Mouse (Mus musculus) MEL (cell line): ENCODE results near the gene Sprr2f. TPM values are rescaled to one million over a fixed set of nuclear protein-coding genes. Genes with fewer than 3 reads are reported as not detected.
A peak's percentile ranks its signal among the peaks of the same experiment; 100 is the strongest.

Experiments
- DNase-seq: peaks from one replicate; pipeline ENCODE4 v3.0.0; 2011; ENCODE audit warnings: low read depth, low spot score
- H3K27ac ChIP-seq: 2 replicates; pipeline ENCODE4 v1.5.1; 2012; ENCODE audit warnings: low read depth, mild to moderate bottlenecking, control low read depth, low read length, moderate library complexity; ENCODE audit not compliant: control insufficient read depth
- H3K27me3 ChIP-seq, 2 experiments: fragments of 150-350 bp in 1 of 2; sonication (generic) in 1 of 2; 2 replicates each; pipeline ENCODE4 v1.6.1; 2012; ENCODE audit warnings: low read length in 2 of 2, mild to moderate bottlenecking in 2 of 2, improper control_type of control experiment in 1 of 2, moderate library complexity in 1 of 2; ENCODE audit not compliant: insufficient read depth in 2 of 2, control insufficient read depth in 1 of 2
- H3K36me3 ChIP-seq, 2 experiments: 2 replicates each; pipeline ENCODE4 v1.6.1; 2012 to 2014; ENCODE audit warnings: low read length in 2 of 2, improper control_type of control experiment in 1 of 2, inconsistent platforms in 1 of 2, mild to moderate bottlenecking in 1 of 2; ENCODE audit not compliant: insufficient read depth in 2 of 2, control insufficient read depth in 1 of 2
- H3K4me1 ChIP-seq, 2 experiments: fragments of 150-350 bp in 1 of 2; sonication (generic) in 1 of 2; 2 replicates each; pipeline ENCODE4 v1.6.1; 2012; ENCODE audit warnings: low read length in 2 of 2, improper control_type of control experiment in 1 of 2, mild to moderate bottlenecking in 1 of 2; ENCODE audit not compliant: insufficient read depth in 2 of 2, control insufficient read depth in 1 of 2
- H3K4me3 ChIP-seq, 2 experiments: fragments of 150-350 bp in 1 of 2; sonication (generic) in 1 of 2; 2 replicates each; pipeline ENCODE4 v1.5.1; 2012; ENCODE audit warnings: low read depth in 2 of 2, low read length in 2 of 2, mild to moderate bottlenecking in 2 of 2, moderate library complexity in 2 of 2, control low read depth in 1 of 2, improper control_type of control experiment in 1 of 2; ENCODE audit not compliant: control insufficient read depth in 1 of 2, insufficient read depth in 1 of 2
- H3K79me2 ChIP-seq: 2 replicates; pipeline ENCODE4 v1.6.1; 2012; ENCODE audit warnings: mild to moderate bottlenecking, low read length, moderate library complexity; ENCODE audit not compliant: control insufficient read depth, poor library complexity, insufficient read depth
- H3K9ac ChIP-seq: 2 replicates; pipeline ENCODE4 v1.6.1; 2012; ENCODE audit warnings: low read depth, mild to moderate bottlenecking, control low read depth, low read length, moderate library complexity; ENCODE audit not compliant: control insufficient read depth, poor library complexity, severe bottlenecking
- H3K9me3 ChIP-seq: fragments of 150-350 bp; sonication (generic); replicated peaks from 2 replicates; pipeline ENCODE4 v1.6.1; 2012; ENCODE audit warnings: mild to moderate bottlenecking, low read length, improper control_type of control experiment, moderate library complexity; ENCODE audit not compliant: insufficient read depth
- CTCF ChIP-seq, 3 experiments: IDR thresholded peaks in 2 of 3; conservative IDR thresholded peaks in 1 of 3; 2 replicates each; pipeline ENCODE4 v1.5.1; 2011 to 2012; ENCODE audit warnings: low read length in 3 of 3, low read depth in 2 of 3, mild to moderate bottlenecking in 2 of 3, improper control_type of control experiment in 1 of 3, inconsistent platforms in 1 of 3, mixed read lengths in 1 of 3, moderate library complexity in 1 of 3; ENCODE audit not compliant: control insufficient read depth in 1 of 3, insufficient read depth in 1 of 3, poor library complexity in 1 of 3, severe bottlenecking in 1 of 3
- E2F4 ChIP-seq: IDR thresholded peaks from 2 replicates; pipeline ENCODE4 v1.6.1; 2011; ENCODE audit warnings: low read depth, low read length, improper control_type of control experiment, borderline replicate concordance
- GATA1 ChIP-seq: IDR thresholded peaks from 2 replicates; pipeline ENCODE4 v1.6.1; 2011; ENCODE audit warnings: low read depth, low read length, improper control_type of control experiment
- HCFC1 ChIP-seq: IDR thresholded peaks from 2 replicates; pipeline ENCODE4 v1.6.1; 2012; ENCODE audit warnings: low read depth, mild to moderate bottlenecking, inconsistent platforms, low read length, improper control_type of control experiment, moderate library complexity
- MAZ ChIP-seq: IDR thresholded peaks from 2 replicates; pipeline ENCODE4 v1.6.1; 2012; ENCODE audit warnings: low read depth, mild to moderate bottlenecking, inconsistent platforms, low read length, improper control_type of control experiment
- POLR2A ChIP-seq, 2 experiments: IDR thresholded peaks; 2 replicates each; pipeline ENCODE4 v1.6.1; 2011 to 2012; ENCODE audit warnings: low read length in 2 of 2, mild to moderate bottlenecking in 2 of 2, control low read depth in 1 of 2, improper control_type of control experiment in 1 of 2, low read depth in 1 of 2, moderate library complexity in 1 of 2; ENCODE audit not compliant: control insufficient read depth in 1 of 2, insufficient read depth in 1 of 2, poor library complexity in 1 of 2
- POLR2AphosphoS5 ChIP-seq: IDR thresholded peaks from 2 replicates; pipeline ENCODE4 v1.6.1; 2012; ENCODE audit warnings: low read depth, borderline replicate concordance, mild to moderate bottlenecking, inconsistent platforms, low read length, moderate library complexity, mixed read lengths
- RAD21 ChIP-seq: IDR thresholded peaks from 2 replicates; pipeline ENCODE4 v1.6.1; 2011; ENCODE audit warnings: mild to moderate bottlenecking, low read depth, low read length, improper control_type of control experiment
- SMC3 ChIP-seq: IDR thresholded peaks from 2 replicates; pipeline ENCODE4 v1.6.1; 2011; ENCODE audit warnings: low read depth, low read length, improper control_type of control experiment
- TCF12 ChIP-seq: IDR thresholded peaks from 2 replicates; pipeline ENCODE4 v1.6.1; 2014; ENCODE audit warnings: low read depth, mild to moderate bottlenecking, inconsistent platforms, low read length, improper control_type of control experiment, moderate library complexity
- USF2 ChIP-seq, 2 experiments: IDR thresholded peaks; 2 replicates each; pipeline ENCODE4 v1.6.1; 2011 to 2012; ENCODE audit warnings: improper control_type of control experiment in 2 of 2, low read length in 2 of 2, borderline replicate concordance in 1 of 2, inconsistent platforms in 1 of 2, low read depth in 1 of 2, mild to moderate bottlenecking in 1 of 2; ENCODE audit not compliant: insufficient read depth in 1 of 2
- ZMIZ1 ChIP-seq: IDR thresholded peaks from 2 replicates; pipeline ENCODE4 v1.6.1; 2012; ENCODE audit warnings: low read depth, mild to moderate bottlenecking, inconsistent platforms, low read length, improper control_type of control experiment, moderate library complexity
- polyA plus RNA-seq, 2 experiments: library from polyadenylated mRNA; stranded (reverse) in 1 of 2; unstranded in 1 of 2; fragments of >175 nt in 1 of 2; fragments of >200 nt in 1 of 2; gene quantifications; 2 replicates each; pipeline versions ENCODE4 v1.2.1 to v1.2.4; 2012; ENCODE audit warnings: low replicate concordance in 2 of 2, low read depth in 1 of 2; ENCODE audit not compliant: insufficient read length in 2 of 2, insufficient read depth in 1 of 2, missing spikeins in 1 of 2
- total RNA-seq: library from RNA; depleted of rRNA; stranded (reverse); fragments of 300-350 nt; gene quantifications from 2 replicates; pipeline ENCODE4 v1.2.3, GENCODE M21; 2012; rRNA removed

Sprr2f gene
- total and polyA plus RNA-seq, 3 experiments: not detected

GRCm38 (mm10) chr3:92385385-92385784 lies 20.4 kb downstream of the Sprr2f start, which contains the start of gene Sprr2h:
Gene Sprr2h, plus strand, starts transcription at chr3:92385685.
- Histone ChIP-seq H3K27ac (no peak within 1 kb of the TSS), H3K9me3 (no peaks in the 10 kb centered on the region), H3K4me3 (no peak within 1 kb of the TSS), H3K9ac (no peak within 1 kb of the TSS), H3K27me3 (no peaks in the 10 kb centered on the region), H3K36me3 (no peaks in the 10 kb centered on the region), H3K4me1 (no peaks in the 10 kb centered on the region), H3K79me2 (no peaks in the 10 kb centered on the region)
- no peak for TF ChIP-seq HCFC1
- no peak for TF ChIP-seq POLR2A (IDR thresholded peaks at IDR 0.05; ENCODE audit: control insufficient read depth in 1 of 2, insufficient read depth in 1 of 2, low read depth in 1 of 2, low read length in 2 of 2, poor library complexity in 1 of 2)
- DNase-seq: no peak

GRCm38 (mm10) chr3:92394301-92394700 lies 29.3 kb downstream of the Sprr2f start:
- Histone ChIP-seq H3K4me3 (no peak overlapping the region), H3K9ac (no peak overlapping the region), H3K27ac (no peak overlapping the region), H3K9me3 (no peaks in the 10 kb centered on the region; the same call in 1 of the 2 replicates), H3K4me1 (no peaks in the 10 kb centered on the region), H3K36me3 (no peaks in the 10 kb centered on the region), H3K27me3 (no peaks in the 10 kb centered on the region), H3K79me2 (no peaks in the 10 kb centered on the region)
- DNase-seq: peak; percentile 4
- TF ChIP-seq SMC3 (peak; percentile 20; the same call in 1 of the 2 replicates), TCF12 (no peak), ZMIZ1 (no peak), E2F4 (no peak), RAD21 (peak; percentile 30), GATA1 (no peak), POLR2AphosphoS5 (no peak), CTCF (IDR thresholded peaks at IDR 0.05 in 2 of 3, conservative IDR thresholded peaks at IDR 0.05 in 1 of 3; ENCODE audit: control insufficient read depth in 1 of 3, insufficient read depth in 1 of 3, low read depth in 2 of 3, low read length in 3 of 3, poor library complexity in 1 of 3, severe bottlenecking in 1 of 3) (peak in 1 of 3 experiments; percentile 16; a peak in 1 of 6 replicates)

GRCm38 (mm10) chr3:92407691-92408090 lies 42.7 kb downstream of the Sprr2f start, which contains the start of gene Sprr2i:
Gene Sprr2i, plus strand, starts transcription at chr3:92407991.
- TF ChIP-seq MAZ (no peak), USF2 (IDR thresholded peaks at IDR 0.05; ENCODE audit: borderline replicate concordance in 1 of 2, insufficient read depth in 1 of 2, low read depth in 1 of 2, low read length in 2 of 2) (no peak)
- no peaks in the 10 kb centered on the region for H3K4me1 ChIP-seq
- no peak for DNase-seq
- no peak within 1 kb of the TSS for H3K9ac ChIP-seq
- no peaks in the 10 kb centered on the region for H3K27me3 ChIP-seq
- no peaks in the 10 kb centered on the region for H3K79me2 ChIP-seq
- no peak within 1 kb of the TSS for H3K27ac ChIP-seq
- no peaks in the 10 kb centered on the region for H3K36me3 ChIP-seq
- H3K9me3 ChIP-seq: no peaks in the 10 kb centered on the region
- no peak within 1 kb of the TSS for H3K4me3 ChIP-seq

Other genes with a start within 250 kb of the Sprr2f start
- gene Prr9, start 241.2 kb upstream of the Sprr2f start, total RNA-seq: not detected in 2 replicates
- gene Prr9, start 241.2 kb upstream of the Sprr2f start, polyA plus RNA-seq: not detected
- not detected in 2 replicates for gene Lelp1, start 222.4 kb upstream of the Sprr2f start, total RNA-seq
- gene Lelp1, start 222.4 kb upstream of the Sprr2f start, polyA plus RNA-seq: not detected
- not detected in 2 replicates for gene Sprr2a1, start 149.4 kb upstream of the Sprr2f start, total RNA-seq
- not detected for gene Sprr2a1, start 149.4 kb upstream of the Sprr2f start, polyA plus RNA-seq
- gene Sprr2a2, start 149.3 kb upstream of the Sprr2f start, total RNA-seq: 0.04 TPM in 1 of 2 replicates, not detected in the other
- gene Sprr2a2, start 149.3 kb upstream of the Sprr2f start, polyA plus RNA-seq: not detected
- gene Sprr2a3, start 79.8 kb upstream of the Sprr2f start, total RNA-seq: not detected in 2 replicates
- gene Sprr2a3, start 79.8 kb upstream of the Sprr2f start, polyA plus RNA-seq: not detected
- not detected in 2 replicates for gene Sprr2b, start 48.6 kb upstream of the Sprr2f start, total RNA-seq
- gene Sprr2b, start 48.6 kb upstream of the Sprr2f start, polyA plus RNA-seq: not detected
- gene Sprr2d, start 26.0 kb upstream of the Sprr2f start, total RNA-seq: not detected in 2 replicates
- not detected for gene Sprr2d, start 26.0 kb upstream of the Sprr2f start, polyA plus RNA-seq
- not detected in 2 replicates for gene Sprr2e, start 13.0 kb upstream of the Sprr2f start, total RNA-seq
- gene Sprr2e, start 13.0 kb upstream of the Sprr2f start, polyA plus RNA-seq: not detected
- not detected in 2 replicates for gene Sprr2h, start 20.5 kb downstream of the Sprr2f start, total RNA-seq
- not detected for gene Sprr2h, start 20.5 kb downstream of the Sprr2f start, polyA plus RNA-seq
- not detected in 2 replicates for gene Sprr2i, start 42.8 kb downstream of the Sprr2f start, total RNA-seq
- not detected for gene Sprr2i, start 42.8 kb downstream of the Sprr2f start, polyA plus RNA-seq
- not detected in 2 replicates for gene Sprr2j-ps, start 52.9 kb downstream of the Sprr2f start, total RNA-seq
- gene Sprr2j-ps, start 52.9 kb downstream of the Sprr2f start, polyA plus RNA-seq: not detected
- gene Gm9774, start 64.2 kb downstream of the Sprr2f start, total RNA-seq: 17.4 and 26.0 TPM in 2 replicates
- 100 to 1,000 TPM; 107 to 140 TPM for gene Gm9774, start 64.2 kb downstream of the Sprr2f start, polyA plus RNA-seq
- gene Sprr2k, start 67.4 kb downstream of the Sprr2f start, total RNA-seq: not detected in 2 replicates
- not detected for gene Sprr2k, start 67.4 kb downstream of the Sprr2f start, polyA plus RNA-seq
- gene Sprr1b, start 73.6 kb downstream of the Sprr2f start, total RNA-seq: not detected in 2 replicates
- gene Sprr1b, start 73.6 kb downstream of the Sprr2f start, polyA plus RNA-seq: not detected
- not detected in 2 replicates for gene Sprr3, start 93.5 kb downstream of the Sprr2f start, total RNA-seq
- not detected for gene Sprr3, start 93.5 kb downstream of the Sprr2f start, polyA plus RNA-seq
- not detected in 2 replicates for gene Sprr1a, start 120.7 kb downstream of the Sprr2f start, total RNA-seq
- gene Sprr1a, start 120.7 kb downstream of the Sprr2f start, polyA plus RNA-seq: not detected
- gene Sprr4, start 135.3 kb downstream of the Sprr2f start, total RNA-seq: not detected in 2 replicates
- not detected for gene Sprr4, start 135.3 kb downstream of the Sprr2f start, polyA plus RNA-seq
- not detected in 2 replicates for gene 2310046K23Rik, start 169.3 kb downstream of the Sprr2f start, total RNA-seq
- not detected for gene 2310046K23Rik, start 169.3 kb downstream of the Sprr2f start, polyA plus RNA-seq
- not detected in 2 replicates for gene Ivl, start 208.5 kb downstream of the Sprr2f start, total RNA-seq
- not detected for gene Ivl, start 208.5 kb downstream of the Sprr2f start, polyA plus RNA-seq
- not detected in 2 replicates for gene Smcp, start 223.8 kb downstream of the Sprr2f start, total RNA-seq
- not detected for gene Smcp, start 223.8 kb downstream of the Sprr2f start, polyA plus RNA-seq
- gene 2210017I01Rik, start 242.3 kb downstream of the Sprr2f start, total RNA-seq: not detected in 2 replicates
- not detected for gene 2210017I01Rik, start 242.3 kb downstream of the Sprr2f start, polyA plus RNA-seq